Mouse (Mus musculus): Measurements from ENCODE around the gene Adgrd1.

The Adgrd1 gene

GRCm38 (mm10) chr5:129200132-129200531, 103.6 kb downstream of the Adgrd1 start:
- no peak for DNase-seq (ENCODE audit: low spot score)

GRCm38 (mm10) chr5:129208279-129208678, 111.7 kb downstream of the Adgrd1 start:
- DNase-seq (ENCODE audit: low spot score) = no peak

GRCm38 (mm10) chr5:129208845-129209244, 112.3 kb downstream of the Adgrd1 start:
- DNase-seq (ENCODE audit: low spot score) = no peak

DNA sequence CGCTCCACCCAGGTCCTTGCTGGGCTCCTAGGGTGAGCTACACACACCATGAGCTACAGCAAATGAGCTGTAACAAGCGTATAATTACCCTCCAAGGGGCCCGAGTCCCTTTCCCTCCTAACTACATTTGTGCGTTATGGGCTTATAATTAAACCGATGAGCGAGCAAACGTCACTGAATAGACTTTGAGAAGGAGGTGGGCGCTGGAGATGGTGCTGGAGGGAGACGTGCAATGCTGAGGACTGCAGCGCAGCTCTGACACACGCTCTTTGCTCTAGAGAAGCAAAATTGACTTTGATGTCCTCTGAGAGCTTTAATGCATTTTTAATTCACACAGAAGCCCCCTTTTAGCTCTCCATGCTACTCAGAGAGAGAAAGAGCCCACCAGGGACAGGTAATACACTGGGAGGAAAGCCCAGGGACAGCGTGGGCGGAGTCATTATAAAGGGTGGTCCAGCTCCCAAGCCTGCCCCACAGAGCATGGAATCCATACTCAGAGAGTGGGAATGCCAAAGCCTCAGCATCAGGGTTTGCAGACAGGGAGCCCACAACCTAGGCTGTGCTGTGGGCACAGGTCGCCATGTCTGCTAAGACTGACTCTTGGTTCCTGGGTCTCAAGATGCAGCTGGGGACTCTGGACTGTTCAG, 115.0 kb downstream of the Adgrd1 start:
- DNase-seq (ENCODE audit: low spot score) = no peak

DNA sequence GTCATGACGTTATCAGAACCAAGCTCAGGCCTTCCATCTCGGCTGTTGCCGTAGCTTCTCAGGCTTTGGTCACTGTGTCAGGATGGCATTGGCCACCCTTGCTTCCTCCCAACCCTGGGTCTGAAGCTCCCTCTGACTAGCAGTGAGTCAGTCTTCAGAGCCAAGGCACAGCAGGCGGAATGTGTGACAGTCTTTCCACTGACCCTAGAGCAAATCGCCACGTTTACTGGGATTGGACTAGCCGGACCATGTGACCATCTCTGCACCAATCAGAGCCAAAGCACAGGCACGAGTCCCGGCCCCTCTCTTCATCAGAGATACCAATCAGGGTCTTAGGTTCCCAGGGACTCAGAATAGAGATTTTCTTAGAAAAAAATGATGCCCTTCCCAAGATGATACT, 117.5 kb downstream of the Adgrd1 start:
- no peak for DNase-seq (ENCODE audit: low spot score)

DNA sequence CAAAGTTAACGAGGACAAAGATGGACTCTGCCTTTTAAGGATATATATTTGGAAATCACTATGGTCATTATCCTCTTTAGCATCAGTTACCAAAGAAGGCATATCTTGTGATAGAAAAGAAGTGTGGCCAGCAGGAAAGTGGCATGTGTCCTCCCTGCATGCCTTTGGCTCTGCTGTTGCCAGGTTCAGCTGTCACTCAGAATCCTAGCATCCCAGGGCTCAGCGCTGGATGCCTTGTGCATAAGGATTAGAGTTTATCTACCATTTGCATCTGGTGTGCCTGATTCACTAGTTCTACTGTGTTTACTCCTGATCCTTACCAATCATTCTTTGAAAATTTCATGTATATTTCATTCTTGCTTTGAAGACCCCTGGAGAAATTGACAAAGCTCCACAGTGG, 119.5 kb downstream of the Adgrd1 start:
- no peak for DNase-seq (ENCODE audit: low spot score)

DNA sequence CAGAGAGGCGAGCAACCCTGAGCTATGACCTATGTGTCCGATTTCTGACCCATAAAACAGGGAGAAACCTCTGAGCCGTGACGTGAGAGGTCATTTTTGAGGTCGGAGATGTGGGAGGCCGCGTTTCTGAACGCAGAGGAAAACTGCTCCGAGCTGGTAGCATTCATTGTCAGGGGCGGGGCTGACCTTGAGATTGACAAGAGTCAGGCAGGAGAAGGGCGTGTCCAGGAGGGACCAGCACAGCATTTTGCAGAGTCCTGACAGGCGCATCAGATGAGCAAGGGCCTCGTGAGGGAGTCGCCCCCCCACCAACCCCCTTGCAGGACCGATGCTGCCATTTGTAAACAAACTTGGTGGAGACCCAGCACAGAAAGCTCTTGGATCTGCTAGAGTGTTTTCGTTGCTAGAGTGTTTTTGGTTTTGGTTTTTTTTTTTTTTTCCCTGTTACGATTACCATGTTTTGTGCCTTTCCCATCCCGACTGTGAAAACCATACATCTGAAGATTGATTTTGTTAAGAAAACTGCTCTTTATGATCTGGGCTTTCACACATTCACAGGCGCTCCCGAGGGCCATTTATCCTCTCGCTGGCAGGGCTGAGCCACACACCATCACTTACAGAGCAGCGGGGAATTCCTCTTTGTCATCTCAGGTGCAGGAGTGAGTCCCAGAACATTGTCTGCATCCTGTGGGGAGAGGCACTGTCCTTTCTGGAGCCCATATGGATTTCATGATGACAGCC, 121.1 kb downstream of the Adgrd1 start:
- peak; percentile 15 for DNase-seq (ENCODE audit: low spot score)

GRCm38 (mm10) chr5:129218222-129218505, 121.6 kb downstream of the Adgrd1 start:
- DNase-seq (ENCODE audit: low spot score) = no peak

DNA sequence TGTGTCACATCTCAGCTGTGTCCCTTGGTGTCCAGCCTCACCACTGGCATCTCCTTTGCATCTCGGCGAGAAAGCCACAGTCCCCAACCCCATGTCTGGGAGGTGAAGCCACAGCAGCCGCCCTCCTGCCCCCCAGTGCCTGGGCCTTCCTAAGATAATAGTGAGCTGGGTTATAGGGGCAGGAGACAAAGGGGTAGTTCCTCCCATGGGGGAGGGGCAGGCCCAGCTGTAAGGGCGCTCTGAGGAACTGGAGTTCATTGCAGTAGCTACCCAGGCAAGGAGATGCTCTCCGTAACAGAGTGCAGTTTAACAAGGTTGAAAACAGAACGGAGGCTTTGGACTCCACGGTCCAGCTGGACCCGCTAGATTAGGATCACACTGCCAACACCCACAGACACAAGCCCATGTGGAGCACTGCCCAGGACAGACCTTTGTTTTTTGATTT, 122.0 kb downstream of the Adgrd1 start:
- no peak for DNase-seq (ENCODE audit: low spot score)

DNA sequence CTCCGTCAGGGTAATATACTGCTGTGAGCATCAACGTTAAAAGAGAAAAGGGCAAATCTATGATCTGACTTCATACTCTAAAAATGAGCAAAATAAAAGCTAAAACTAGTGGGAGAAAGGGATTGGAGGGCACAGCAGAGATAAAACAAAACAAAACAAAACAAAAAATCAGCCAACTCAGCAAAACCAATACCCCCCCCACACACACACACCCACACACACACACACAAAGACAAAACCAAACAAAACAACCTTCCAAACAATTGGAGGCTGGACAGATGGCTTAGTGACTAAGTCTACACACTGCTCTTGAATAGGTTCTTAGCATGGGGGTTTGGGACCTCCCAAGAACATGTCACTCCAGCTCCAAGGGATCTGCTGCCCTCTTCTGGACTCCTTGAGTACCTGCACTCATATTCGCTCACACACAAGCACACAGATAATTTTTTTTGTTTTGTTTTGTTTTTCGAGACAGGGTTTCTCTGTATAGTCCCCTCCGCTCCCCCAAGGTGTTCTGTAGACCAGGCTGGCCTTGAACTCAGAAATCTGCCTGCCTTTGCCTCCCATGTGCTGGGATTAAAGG, 122.7 kb downstream of the Adgrd1 start:
- no peak for DNase-seq (ENCODE audit: low spot score)

- DNase-seq (ENCODE audit: low spot score) = no peak
Observed at GRCm38 (mm10) chr5:129225810-129226450, 129.4 kb downstream of the Adgrd1 start.

- DNase-seq (ENCODE audit: low spot score) = no peak
Observed at GRCm38 (mm10) chr5:129228171-129228570, 131.6 kb downstream of the Adgrd1 start.

DNA sequence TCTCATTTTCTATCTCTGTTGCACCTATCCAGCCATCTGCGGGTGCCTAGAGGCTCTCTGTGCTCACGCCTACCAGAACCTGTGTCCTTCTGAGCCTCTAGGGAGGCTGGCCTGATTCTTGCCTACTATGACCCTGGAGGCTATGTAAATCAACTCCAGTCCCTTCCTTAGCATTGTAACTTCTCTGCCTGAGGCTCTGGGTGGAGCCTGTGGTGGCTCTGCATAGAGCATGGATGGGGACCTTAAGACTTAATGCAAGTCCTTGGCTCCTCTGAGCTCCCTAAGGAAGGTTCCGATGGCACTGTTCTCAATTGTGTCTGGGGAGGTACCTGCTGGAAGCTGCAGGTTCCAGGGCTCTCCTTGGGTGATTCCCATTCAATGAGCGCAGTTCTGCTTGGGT, 136.8 kb downstream of the Adgrd1 start:
- DNase-seq (ENCODE audit: low spot score) = no peak

DNA sequence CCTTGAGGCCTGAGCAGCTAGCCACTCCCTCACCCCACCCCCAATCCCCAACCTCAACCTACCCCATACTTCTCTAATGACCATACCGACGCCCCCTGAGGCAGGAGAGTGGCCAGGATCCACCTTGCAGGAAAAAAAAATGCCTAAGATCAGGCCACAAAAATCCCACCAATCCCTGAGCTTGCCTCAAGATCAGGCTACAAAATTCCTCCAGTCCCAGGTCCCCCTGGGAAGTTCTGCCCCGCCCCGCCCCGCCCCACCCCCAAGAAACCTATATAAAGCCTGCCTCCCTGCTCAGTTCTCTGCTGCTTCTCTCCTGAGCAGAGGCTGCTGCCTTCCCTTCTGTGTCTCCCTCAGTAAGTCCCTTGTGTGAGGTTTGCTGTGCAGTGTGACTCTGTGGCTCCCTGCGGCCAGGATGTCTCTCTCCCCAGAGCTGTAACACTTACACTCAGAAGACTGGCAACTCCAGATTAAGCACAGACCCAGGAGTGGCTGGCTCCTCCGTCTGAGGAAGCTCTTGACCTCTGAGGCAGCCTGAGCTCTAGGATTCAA, 137.4 kb downstream of the Adgrd1 start:
- DNase-seq (ENCODE audit: low spot score) = no peak

GRCm38 (mm10) chr5:129236366-129236765, 139.8 kb downstream of the Adgrd1 start:
- no peak for DNase-seq (ENCODE audit: low spot score)

DNA sequence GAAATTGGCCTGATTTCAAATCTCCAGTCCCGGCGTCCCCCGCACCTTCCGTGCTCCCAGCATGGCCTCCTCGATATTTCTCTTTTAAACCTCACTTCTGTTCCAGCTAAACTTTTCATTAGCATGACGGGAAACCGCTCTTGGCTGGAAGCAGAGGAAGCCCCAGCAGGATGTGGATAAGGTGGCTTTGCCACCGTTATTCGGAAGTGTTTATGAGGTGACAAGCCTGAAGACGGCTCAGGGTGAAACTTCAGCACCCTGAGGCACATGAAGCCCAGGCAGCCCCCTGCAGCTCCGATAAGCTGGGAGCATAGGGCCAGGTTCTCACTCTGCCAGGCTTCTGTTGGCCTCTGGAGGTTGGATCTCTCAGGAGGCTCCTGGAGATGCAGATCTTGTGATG, 145.3 kb downstream of the Adgrd1 start:
- no peak for DNase-seq (ENCODE audit: low spot score)

DNA sequence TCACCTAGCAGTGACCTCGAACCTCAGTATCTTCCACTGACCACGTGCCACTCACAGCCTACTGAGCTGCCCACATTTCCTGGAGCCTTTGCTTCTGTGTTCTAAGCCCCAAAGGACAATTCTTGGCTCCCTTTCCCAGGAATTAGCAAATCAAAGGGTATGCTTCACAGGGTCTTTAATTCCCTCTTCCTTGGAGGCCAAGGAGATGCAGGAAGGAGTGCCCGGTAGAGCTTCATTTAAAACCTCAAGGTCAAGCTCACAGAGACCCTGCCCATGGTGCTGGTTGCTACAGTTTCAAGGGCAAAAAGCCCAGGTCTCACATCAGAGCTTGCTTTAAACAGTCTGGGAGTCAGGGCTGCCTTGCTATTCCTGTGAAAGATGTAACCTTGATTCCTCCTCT, 145.7 kb downstream of the Adgrd1 start:
- DNase-seq (ENCODE audit: low spot score) = no peak

- no peak for DNase-seq (ENCODE audit: low spot score)
Observed at GRCm38 (mm10) chr5:129243120-129243519, 146.6 kb downstream of the Adgrd1 start.

GRCm38 (mm10) chr5:129244392-129244791, 147.8 kb downstream of the Adgrd1 start:
- DNase-seq (ENCODE audit: low spot score) = no peak

DNA sequence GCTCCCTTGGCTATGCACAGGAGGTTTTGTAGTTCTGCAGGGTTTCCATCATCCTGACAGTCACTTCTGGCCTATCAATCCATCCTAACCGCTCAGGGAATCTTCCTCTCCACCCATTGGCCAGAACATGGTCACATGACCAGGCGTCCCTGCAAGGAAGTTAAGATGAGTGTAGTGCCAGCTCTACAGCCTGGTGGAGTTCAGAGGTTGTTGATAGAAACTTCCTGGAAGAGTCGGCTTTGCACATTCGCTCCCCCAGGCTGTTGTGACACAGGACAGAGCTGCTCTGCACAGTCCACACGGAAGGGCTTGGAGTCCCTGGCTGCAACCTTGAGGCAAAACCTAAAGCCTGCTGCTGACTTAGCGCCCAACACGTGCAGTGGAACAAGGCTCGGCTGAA, 152.5 kb downstream of the Adgrd1 start:
- DNase-seq (ENCODE audit: low spot score) = no peak
